Comparison of ENCODE assay signal across 11 mouse cellular contexts in the genomic region with DNA sequence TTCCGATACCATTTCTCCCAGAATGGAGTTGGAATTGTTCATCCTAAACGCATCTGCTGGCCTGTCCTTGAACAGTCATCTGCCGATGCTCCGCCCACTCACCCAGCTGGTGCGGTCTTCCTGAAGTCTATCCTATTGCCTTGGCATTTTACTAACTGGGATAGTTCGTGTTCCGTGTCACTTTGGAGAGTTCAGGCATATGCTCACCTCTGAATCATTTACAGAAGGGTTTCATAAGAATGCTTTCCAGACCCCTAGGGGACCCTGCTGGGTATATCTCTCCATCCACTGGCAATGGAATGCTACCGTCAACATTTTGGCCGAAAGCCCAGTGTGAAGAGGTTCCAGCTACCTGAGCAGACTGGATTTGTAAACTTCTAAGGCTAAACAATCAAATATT. TPM values are rescaled to one million over a fixed set of nuclear protein-coding genes. Genes with fewer than 3 reads are reported as not detected.
DNase-seq lines count a peak whose midpoint lies in the region; ATAC-seq and TF ChIP-seq lines count a peak whose summit lies in the region.
"Had no signal": no experiment of that assay in that cellular context is flagged by ENCODE, and none has a peak within 500 bp of the region (broad histone marks: within the 10 kb centered on the region; RNA-seq: fewer than 3 reads in every experiment).

No protein-coding gene starts in this region.

- H3K9me3 ChIP-seq in kidney, embryonic 14.5 days (ENCODE audit: control insufficient read depth, low read length) = no peaks in the 10 kb centered on the region
- H3K9me3 ChIP-seq in lung, embryonic 14.5 days (ENCODE audit: low read depth, low read length) = no peaks in the 10 kb centered on the region
- H3K9me3 ChIP-seq in forebrain, embryonic 13.5 days (replicated peaks) = no peaks in the 10 kb centered on the region
- no peaks in the 10 kb centered on the region for H3K9me3 ChIP-seq in heart, embryonic 12.5 days (replicated peaks)
- H3K9me3 ChIP-seq: forebrain, embryonic 15.5 days had no signal

- WGBS in kidney, embryonic 14.5 days = 82% methylated on average over 9 of the region's 9 CpGs
- 65% methylated on average over 9 of the region's 9 CpGs for WGBS in lung, embryonic 14.5 days
- 83% methylated on average over 9 of the region's 9 CpGs for WGBS in forebrain, embryonic 13.5 days
- WGBS in heart, embryonic 12.5 days = 62% methylated on average over 9 of the region's 9 CpGs

- no peaks in the 10 kb centered on the region for H3K4me1 ChIP-seq in kidney, embryonic 14.5 days (ENCODE audit: control insufficient read depth, insufficient read depth, low read length)
- H3K4me1 ChIP-seq in lung, embryonic 14.5 days (ENCODE audit: insufficient read depth) = 0 out of 2 replicates have a peak, but pooled peaks cover 4% of the 10 kb centered on the region
- H3K4me1 ChIP-seq in forebrain, embryonic 13.5 days = no peaks in the 10 kb centered on the region
- peaks cover 7% of the 10 kb centered on the region for H3K4me1 ChIP-seq in heart, embryonic 12.5 days (replicated peaks)
- H3K4me1 ChIP-seq: forebrain, embryonic 15.5 days had no signal

- no peak overlapping the region for H3K4me3 ChIP-seq in kidney, embryonic 14.5 days (ENCODE audit: low read length)
- no peak overlapping the region for H3K4me3 ChIP-seq in lung, embryonic 14.5 days (ENCODE audit: low read depth, low read length)
- no peak overlapping the region for H3K4me3 ChIP-seq in forebrain, embryonic 13.5 days
- no peak overlapping the region for H3K4me3 ChIP-seq in heart, embryonic 12.5 days
- H3K4me3 ChIP-seq: forebrain, embryonic 15.5 days had no signal

- no peak overlapping the region for H3K9ac ChIP-seq in kidney, embryonic 14.5 days (ENCODE audit: low read depth, low read length)
- H3K9ac ChIP-seq in lung, embryonic 14.5 days = no peak overlapping the region
- H3K9ac ChIP-seq in forebrain, embryonic 13.5 days = no peak overlapping the region
- no peak overlapping the region for H3K9ac ChIP-seq in heart, embryonic 12.5 days
- H3K9ac ChIP-seq: forebrain, embryonic 15.5 days had no signal

- no peak for TF ChIP-seq CTCF in lung, embryonic 14.5 days (IDR thresholded peaks at IDR 0.05; ENCODE audit: low read depth)

- no peak overlapping the region for H3K27ac ChIP-seq in kidney, embryonic 14.5 days (ENCODE audit: low read depth, low read length)
- H3K27ac ChIP-seq in lung, embryonic 14.5 days (ENCODE audit: low read depth) = no peak overlapping the region; the same call in 1 of the 2 replicates
- H3K27ac ChIP-seq in forebrain, embryonic 13.5 days = no peak overlapping the region
- H3K27ac ChIP-seq in heart, embryonic 12.5 days (ENCODE audit: poor library complexity, severe bottlenecking) = no peak overlapping the region
- H3K27ac ChIP-seq: forebrain, embryonic 15.5 days; stomach, postnatal 0 days had no signal

- ATAC-seq in kidney, embryonic 14.5 days (ENCODE audit: low FRiP score, low TSS enrichment) = no peak
- peak; percentile 66 for ATAC-seq in lung, embryonic 14.5 days (ENCODE audit: insufficient read depth)
- ATAC-seq in forebrain, embryonic 13.5 days = no peak
- no peak for ATAC-seq in heart, embryonic 12.5 days (ENCODE audit: insufficient number of reproducible peaks, low FRiP score)
- ATAC-seq: forebrain, embryonic 15.5 days had no signal

- H3K36me3 ChIP-seq in kidney, embryonic 14.5 days (ENCODE audit: control insufficient read depth, insufficient read depth, low read length) = no peaks in the 10 kb centered on the region
- no peaks in the 10 kb centered on the region for H3K36me3 ChIP-seq in lung, embryonic 14.5 days (ENCODE audit: insufficient read depth)
- H3K36me3 ChIP-seq in forebrain, embryonic 13.5 days (ENCODE audit: poor library complexity, severe bottlenecking) = no peaks in the 10 kb centered on the region
- H3K36me3 ChIP-seq in heart, embryonic 12.5 days = no peaks in the 10 kb centered on the region
- H3K36me3 ChIP-seq: forebrain, embryonic 15.5 days had no signal

- H3K27me3 ChIP-seq in kidney, embryonic 14.5 days (ENCODE audit: control insufficient read depth, insufficient read depth, low read length) = no peaks in the 10 kb centered on the region
- H3K27me3 ChIP-seq in lung, embryonic 14.5 days (ENCODE audit: insufficient read depth, low read length) = no peaks in the 10 kb centered on the region
- no peaks in the 10 kb centered on the region for H3K27me3 ChIP-seq in forebrain, embryonic 13.5 days
- no peaks in the 10 kb centered on the region for H3K27me3 ChIP-seq in heart, embryonic 12.5 days (replicated peaks)
- H3K27me3 ChIP-seq: forebrain, embryonic 15.5 days had no signal

- peak; percentile 54 for DNase-seq in kidney, adult 11 months
- DNase-seq in adrenal gland, adult 2 months = peak; percentile 71
- DNase-seq in cerebellum, postnatal 25 days = peak; percentile 69 to 81
- peak; percentile 76 for DNase-seq in lung, embryonic 14.5 days
- no peak for DNase-seq in spleen, adult 12 weeks (ENCODE audit: low spot score)

- no peak overlapping the region for H3K4me2 ChIP-seq in kidney, embryonic 14.5 days (replicated peaks; ENCODE audit: low read depth, low read length)
- no peak overlapping the region for H3K4me2 ChIP-seq in lung, embryonic 14.5 days
- H3K4me2 ChIP-seq in forebrain, embryonic 13.5 days = no peak overlapping the region
- H3K4me2 ChIP-seq in heart, embryonic 12.5 days = no peak overlapping the region
- H3K4me2 ChIP-seq: forebrain, embryonic 15.5 days; liver, embryonic 11.5 days had no signal

RNA-seq across cellular contexts. Expression of gene Gls, which starts 37.3 kb away (rescaled TPM):
- polyA plus RNA-seq in kidney, embryonic 14.5 days (2014; fragmentation: Nextera tagmentation; extraction: Ambion mirVana) = 35.1 and 37.1 TPM in 2 replicates
- total RNA-seq in adrenal gland, adult 2 months (2021) = 10 to 100 TPM; 69.1 to 94.1 TPM
- polyA plus RNA-seq in adrenal gland, adult 2 months (2012; rRNA removed) = 14.2 TPM in 2 replicates
- polyA plus RNA-seq in lung, embryonic 14.5 days (2014; fragmentation: Nextera tagmentation; extraction: Ambion mirVana) = 34.3 and 34.4 TPM in 2 replicates
- polyA plus RNA-seq in forebrain, embryonic 13.5 days (2015; fragmentation: Nextera tagmentation; extraction: Ambion mirVana) = 23.6 and 23.7 TPM in 2 replicates
- 40.8 and 44.5 TPM in 2 replicates for polyA plus RNA-seq in heart, embryonic 12.5 days (2016; fragmentation: Nextera tagmentation; extraction: Ambion mirVana)
